Mouse (Mus musculus): Measurements from ENCODE around the gene Fgfr2. TPM values are rescaled to one million over a fixed set of nuclear protein-coding genes. Genes with fewer than 3 reads are reported as not detected.

Fgfr2 gene
- polyA plus RNA-seq, 1 experiment from 2014 or later: 123 TPM

DNA sequence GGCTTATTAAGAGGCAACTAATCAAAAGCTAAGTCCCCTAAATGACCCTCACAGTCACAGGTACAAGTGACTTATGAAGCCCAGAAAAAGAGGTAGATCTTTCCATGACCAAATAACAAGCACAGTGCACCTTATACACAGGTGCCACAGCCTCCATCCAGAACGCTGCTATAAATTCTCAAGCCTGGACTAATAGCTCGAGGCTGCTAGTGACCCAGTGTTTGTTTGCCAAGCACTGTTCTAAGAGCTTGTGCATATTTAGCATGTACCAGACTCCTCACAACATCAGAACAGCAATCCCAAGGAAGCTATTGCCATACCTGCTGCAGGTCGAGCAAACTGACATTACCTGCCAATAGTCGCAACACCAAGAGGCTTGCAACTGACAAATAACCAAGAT lies 2893.1 kb downstream of the Fgfr2 start:
- Histone ChIP-seq H3K27me3 (peaks cover 5% of the 10 kb centered on the region; the same call in 1 of the 2 replicates), H3K27ac (no peak overlapping the region), H3K4me1 (peaks cover 92% of the 10 kb centered on the region), H3K4me2 (replicated peaks) (no peak overlapping the region), H3K9me3 (no peaks in the 10 kb centered on the region), H3K36me3 (peaks cover 31% of the 10 kb centered on the region), H3K9ac (no peak overlapping the region), H3K4me3 (no peak overlapping the region)
- ATAC-seq (ENCODE audit: low FRiP score, low read depth): no peak
- 73% methylated on average over 4 of the region's 4 CpGs for WGBS

- no peak overlapping the region for H3K9ac ChIP-seq
- no peak for ATAC-seq (ENCODE audit: low FRiP score, low read depth)
- H3K9me3 ChIP-seq: no peaks in the 10 kb centered on the region
- no peak overlapping the region for H3K4me2 ChIP-seq (replicated peaks)
- no peak overlapping the region for H3K27ac ChIP-seq
- H3K27me3 ChIP-seq: peaks cover 5% of the 10 kb centered on the region; the same call in 1 of the 2 replicates
- WGBS: 89% methylated on average over 3 of the region's 3 CpGs
- peaks cover 20% of the 10 kb centered on the region for H3K36me3 ChIP-seq
- no peak overlapping the region for H3K4me3 ChIP-seq
- peaks cover 88% of the 10 kb centered on the region for H3K4me1 ChIP-seq
Observed at GRCm38 (mm10) chr7:130225227-130225626, 2897.9 kb downstream of the Fgfr2 start.

DNA sequence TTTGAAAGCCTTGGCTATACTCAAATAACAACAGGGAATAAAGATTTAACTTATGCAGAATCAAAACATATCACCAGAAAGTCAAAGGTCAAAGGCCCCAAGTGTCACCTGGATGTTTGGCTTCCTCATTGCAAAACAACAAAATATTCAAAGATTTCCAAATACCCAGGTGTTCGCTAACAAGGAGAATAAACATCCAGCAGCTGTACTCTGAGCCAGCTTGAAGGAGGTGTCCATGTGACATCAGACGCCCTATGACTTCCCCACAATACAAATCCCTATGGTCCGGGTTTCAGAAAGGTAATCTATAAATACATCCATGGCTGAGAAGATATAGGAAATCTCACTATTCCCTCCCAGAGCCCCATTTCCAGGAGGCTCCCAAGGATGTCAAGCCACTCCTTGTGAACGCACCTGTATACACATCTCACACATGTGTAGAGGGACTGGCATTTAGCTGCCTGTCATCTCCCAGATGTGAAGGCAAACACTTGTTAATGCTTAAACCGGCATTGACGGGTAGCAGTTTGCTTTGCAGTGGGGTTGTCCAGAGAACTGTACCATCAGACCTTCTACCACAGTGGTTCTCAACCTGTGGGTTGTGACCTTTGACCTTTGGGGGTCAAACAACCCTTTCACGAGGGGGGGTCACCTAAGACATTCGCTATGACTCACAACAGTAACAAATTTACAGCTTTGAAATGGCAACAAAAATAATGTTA lies 2900.4 kb downstream of the Fgfr2 start:
- peaks cover 28% of the 10 kb centered on the region for H3K36me3 ChIP-seq
- WGBS: 75% methylated on average over 8 of the region's 8 CpGs
- H3K4me1 ChIP-seq: peaks cover 69% of the 10 kb centered on the region
- H3K4me2 ChIP-seq (replicated peaks): no peak overlapping the region
- H3K9me3 ChIP-seq: no peaks in the 10 kb centered on the region
- H3K27me3 ChIP-seq: peaks cover 5% of the 10 kb centered on the region; the same call in 1 of the 2 replicates
- no peak for ATAC-seq (ENCODE audit: low FRiP score, low read depth)
- no peak overlapping the region for H3K9ac ChIP-seq
- no peak overlapping the region for H3K27ac ChIP-seq
- H3K4me3 ChIP-seq: no peak overlapping the region

- ATAC-seq (ENCODE audit: low FRiP score, low read depth): no peak
- Histone ChIP-seq H3K27ac (no peak overlapping the region), H3K36me3 (peaks cover 23% of the 10 kb centered on the region), H3K4me3 (no peak overlapping the region), H3K27me3 (peaks cover under 1% of the 10 kb centered on the region; the same call in 1 of the 2 replicates), H3K9ac (no peak overlapping the region), H3K4me1 (peaks cover 60% of the 10 kb centered on the region), H3K9me3 (no peaks in the 10 kb centered on the region), H3K4me2 (replicated peaks) (no peak overlapping the region)
- WGBS: 65% methylated on average over 17 of the region's 17 CpGs
Observed at GRCm38 (mm10) chr7:130221661-130222387, 2901.3 kb downstream of the Fgfr2 start.

- Histone ChIP-seq H3K36me3 (peaks cover 13% of the 10 kb centered on the region; the same call in 1 of the 2 replicates), H3K9ac (no peak overlapping the region), H3K27ac (no peak overlapping the region), H3K27me3 (no peaks in the 10 kb centered on the region), H3K4me1 (peaks cover 58% of the 10 kb centered on the region), H3K4me3 (no peak overlapping the region), H3K9me3 (no peaks in the 10 kb centered on the region), H3K4me2 (replicated peaks) (no peak overlapping the region)
- 80% methylated on average over 4 of the region's 4 CpGs for WGBS
- no peak for ATAC-seq (ENCODE audit: low FRiP score, low read depth)
Observed at GRCm38 (mm10) chr7:130220627-130221026, 2902.5 kb downstream of the Fgfr2 start.

GRCm38 (mm10) chr7:130219844-130220243 lies 2903.3 kb downstream of the Fgfr2 start:
- WGBS: 83% methylated on average over 4 of the region's 4 CpGs
- H3K4me3 ChIP-seq: no peak overlapping the region
- no peak overlapping the region for H3K27ac ChIP-seq
- no peaks in the 10 kb centered on the region for H3K27me3 ChIP-seq
- peaks cover 11% of the 10 kb centered on the region; the same call in 1 of the 2 replicates for H3K36me3 ChIP-seq
- H3K4me1 ChIP-seq: peaks cover 58% of the 10 kb centered on the region
- H3K4me2 ChIP-seq (replicated peaks): no peak overlapping the region
- no peaks in the 10 kb centered on the region for H3K9me3 ChIP-seq
- ATAC-seq (ENCODE audit: low FRiP score, low read depth): no peak
- H3K9ac ChIP-seq: no peak overlapping the region

DNA sequence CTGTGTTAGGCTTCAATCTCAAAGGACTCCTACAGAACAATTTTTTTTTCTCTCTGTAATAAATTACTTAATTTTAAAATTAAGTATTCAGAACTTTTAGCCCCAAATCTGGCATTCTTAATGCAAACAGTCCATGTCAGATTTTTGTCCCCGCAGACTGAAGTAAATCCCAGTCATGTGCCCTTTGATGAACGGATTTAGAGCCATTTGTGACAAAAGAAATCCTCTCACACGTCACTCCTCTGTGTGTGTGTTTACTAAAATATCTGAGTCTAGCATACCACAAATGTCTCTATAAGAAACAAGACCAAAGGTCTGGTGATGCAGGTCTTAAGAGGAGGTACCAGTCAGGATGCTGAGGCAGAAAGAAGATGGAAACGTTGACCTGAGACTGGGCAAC lies 2906.9 kb downstream of the Fgfr2 start:
- peaks cover 47% of the 10 kb centered on the region for H3K4me1 ChIP-seq
- WGBS: 47% methylated on average over 4 of the region's 4 CpGs

GRCm38 (mm10) chr7:130215348-130216252 lies 2907.6 kb downstream of the Fgfr2 start:
- Histone ChIP-seq H3K4me2 (replicated peaks) (no peak overlapping the region; the same call in 1 of the 2 replicates), H3K4me3 (no peak overlapping the region), H3K27ac (peak overlapping the region; percentile 76), H3K27me3 (no peaks in the 10 kb centered on the region), H3K9me3 (no peaks in the 10 kb centered on the region), H3K4me1 (peaks cover 51% of the 10 kb centered on the region), H3K9ac (no peak overlapping the region), H3K36me3 (peaks cover 33% of the 10 kb centered on the region)
- peak; percentile 89 for ATAC-seq (ENCODE audit: low FRiP score, low read depth)
- WGBS: 40% methylated on average over 21 of the region's 21 CpGs

More for the DNA sequence above, 2906.9 kb downstream of the Fgfr2 start:
- Histone ChIP-seq H3K27me3 (no peaks in the 10 kb centered on the region), H3K9ac (no peak overlapping the region), H3K4me2 (replicated peaks) (no peak overlapping the region), H3K9me3 (no peaks in the 10 kb centered on the region), H3K27ac (peak overlapping the region; percentile 67), H3K36me3 (peaks cover 33% of the 10 kb centered on the region), H3K4me3 (no peak overlapping the region)
- no peak for ATAC-seq (ENCODE audit: low FRiP score, low read depth)

DNA sequence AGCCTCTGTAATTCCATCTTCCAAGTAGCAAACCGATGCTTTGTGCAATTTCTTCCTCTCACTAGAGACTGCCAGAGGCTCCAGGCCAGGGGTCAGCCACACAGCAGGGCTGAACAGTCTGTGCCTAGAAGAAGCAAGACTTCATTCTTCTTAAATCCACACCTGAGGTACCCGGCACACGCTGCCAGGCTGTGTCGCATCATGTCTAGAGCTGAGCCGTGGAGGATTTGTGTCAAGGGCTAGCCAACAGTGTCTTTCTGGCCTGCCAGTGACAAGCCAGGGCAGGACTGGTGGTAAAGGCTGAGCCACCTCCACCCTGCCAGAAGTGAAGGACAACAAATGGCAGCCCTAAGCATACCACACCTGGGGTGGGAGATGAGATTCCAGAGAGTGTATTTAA lies 2910.0 kb downstream of the Fgfr2 start:
- Histone ChIP-seq H3K27me3 (no peaks in the 10 kb centered on the region), H3K9ac (no peak overlapping the region), H3K36me3 (peaks cover 38% of the 10 kb centered on the region), H3K27ac (no peak overlapping the region), H3K4me3 (no peak overlapping the region), H3K9me3 (no peaks in the 10 kb centered on the region), H3K4me1 (peaks cover 62% of the 10 kb centered on the region), H3K4me2 (replicated peaks) (no peak overlapping the region)
- 86% methylated on average over 5 of the region's 5 CpGs for WGBS
- no peak for ATAC-seq (ENCODE audit: low FRiP score, low read depth)

DNA sequence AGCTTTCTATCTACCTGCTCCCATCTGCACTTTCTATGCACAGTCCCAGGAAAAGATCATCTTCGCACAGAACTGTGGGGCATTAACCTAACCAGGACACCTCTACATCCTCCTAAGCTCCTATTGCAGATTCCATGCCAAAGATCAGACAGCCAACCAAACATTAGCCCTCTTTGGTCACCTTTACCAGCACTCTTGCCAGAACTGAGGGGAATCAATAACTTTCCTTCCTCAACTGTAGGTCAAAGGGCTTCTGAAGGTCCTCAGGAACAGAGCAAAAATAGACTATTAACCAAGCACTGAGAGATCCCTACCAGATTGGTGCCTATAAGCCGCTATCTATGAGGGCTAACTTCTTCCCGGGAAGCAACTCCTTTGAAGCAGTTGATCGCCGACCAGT lies 2911.7 kb downstream of the Fgfr2 start:
- no peak overlapping the region for H3K27ac ChIP-seq
- 69% methylated on average over 5 of the region's 5 CpGs for WGBS
- H3K4me1 ChIP-seq: peaks cover 77% of the 10 kb centered on the region
- ATAC-seq (ENCODE audit: low FRiP score, low read depth): no peak
- H3K4me3 ChIP-seq: no peak overlapping the region
- H3K9ac ChIP-seq: no peak overlapping the region
- no peak overlapping the region for H3K4me2 ChIP-seq (replicated peaks)
- no peaks in the 10 kb centered on the region for H3K9me3 ChIP-seq
- peaks cover 44% of the 10 kb centered on the region for H3K36me3 ChIP-seq
- no peaks in the 10 kb centered on the region for H3K27me3 ChIP-seq

DNA sequence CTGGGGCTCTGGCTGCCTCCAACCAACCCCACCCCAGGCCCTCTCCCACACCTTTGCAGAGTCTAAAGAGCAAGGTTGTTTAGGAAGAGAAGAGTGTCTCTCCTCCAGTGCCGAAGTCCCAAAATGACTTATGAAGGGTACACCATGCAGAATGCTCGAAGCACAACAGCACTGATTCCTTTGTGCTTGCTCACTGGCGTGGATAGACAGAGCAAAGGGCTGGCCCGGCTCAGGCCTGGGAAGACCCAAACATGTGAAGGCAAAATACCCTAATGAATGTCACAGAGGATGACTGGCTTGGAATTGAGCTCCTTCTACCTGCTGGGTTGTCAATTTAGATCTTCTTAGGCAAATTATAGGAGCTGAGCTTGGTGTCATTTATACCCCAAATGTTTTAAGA lies 2914.5 kb downstream of the Fgfr2 start:
- H3K9ac ChIP-seq: no peak overlapping the region
- no peak overlapping the region for H3K4me3 ChIP-seq
- 95% methylated on average over 4 of the region's 4 CpGs for WGBS
- H3K4me1 ChIP-seq: peaks cover 79% of the 10 kb centered on the region
- ATAC-seq (ENCODE audit: low FRiP score, low read depth): no peak
- H3K27me3 ChIP-seq: no peaks in the 10 kb centered on the region
- H3K4me2 ChIP-seq (replicated peaks): no peak overlapping the region
- no peak overlapping the region for H3K27ac ChIP-seq
- H3K9me3 ChIP-seq: no peaks in the 10 kb centered on the region
- peaks cover 32% of the 10 kb centered on the region for H3K36me3 ChIP-seq
